Mouse (Mus musculus): ENCODE results near the gene Hsd11b1.
"Not testable (repeated sequence)": the region's sequence is repeated elsewhere in the genome, so short reads cannot be mapped to it uniquely, and the experiment has no call there.

The Hsd11b1 gene

GRCm38 (mm10) chr1:193278414-193279045, 14.7 kb upstream of the Hsd11b1 start:
- no peak for DNase-seq

- DNase-seq: no peak
Observed at GRCm38 (mm10) chr1:193274407-193275071, 10.7 kb upstream of the Hsd11b1 start.

GRCm38 (mm10) chr1:193272916-193273601, 9.2 kb upstream of the Hsd11b1 start, which contains the start of gene G0s2:
G0s2 (minus strand) TSS chr1:193273217.
- peak; percentile 66 for DNase-seq

DNA sequence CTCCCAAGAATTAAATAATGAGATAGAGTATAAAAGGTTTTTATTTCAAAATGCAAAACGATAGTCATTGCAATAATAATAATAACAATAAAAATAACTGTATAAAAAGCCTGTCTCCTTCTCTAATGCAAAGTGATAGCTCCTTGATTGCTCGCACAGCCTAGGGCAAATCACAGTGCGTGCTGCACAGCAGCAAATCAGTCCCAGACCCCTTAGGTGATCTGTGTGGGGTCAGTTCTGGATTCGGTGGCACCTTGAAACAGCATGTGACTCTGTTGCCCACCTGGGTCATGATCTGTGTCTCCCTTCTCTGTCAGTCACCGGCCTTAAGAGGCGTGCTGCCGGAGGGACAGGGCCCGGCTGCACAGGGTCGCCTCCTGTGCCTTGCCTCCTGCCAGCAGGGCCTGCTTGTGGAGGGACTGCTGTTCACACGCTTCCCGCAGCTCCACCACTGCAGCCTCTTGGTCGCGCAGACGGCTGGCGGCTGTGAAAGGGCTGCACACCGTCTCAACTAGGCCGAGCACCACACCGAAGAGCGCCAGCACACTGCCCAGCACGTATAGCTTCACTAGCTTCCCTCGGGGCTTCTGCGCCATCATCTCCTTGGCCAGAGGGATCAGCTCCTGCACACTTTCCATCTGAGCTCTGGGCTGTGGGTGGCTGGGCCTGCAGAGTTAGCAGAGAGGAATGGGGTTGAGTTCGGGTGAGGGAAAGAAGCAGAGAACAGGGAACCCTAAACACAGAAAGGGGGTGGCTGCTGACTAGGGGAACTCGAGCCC, 8.5 kb upstream of the Hsd11b1 start:
- DNase-seq: no peak

DNA sequence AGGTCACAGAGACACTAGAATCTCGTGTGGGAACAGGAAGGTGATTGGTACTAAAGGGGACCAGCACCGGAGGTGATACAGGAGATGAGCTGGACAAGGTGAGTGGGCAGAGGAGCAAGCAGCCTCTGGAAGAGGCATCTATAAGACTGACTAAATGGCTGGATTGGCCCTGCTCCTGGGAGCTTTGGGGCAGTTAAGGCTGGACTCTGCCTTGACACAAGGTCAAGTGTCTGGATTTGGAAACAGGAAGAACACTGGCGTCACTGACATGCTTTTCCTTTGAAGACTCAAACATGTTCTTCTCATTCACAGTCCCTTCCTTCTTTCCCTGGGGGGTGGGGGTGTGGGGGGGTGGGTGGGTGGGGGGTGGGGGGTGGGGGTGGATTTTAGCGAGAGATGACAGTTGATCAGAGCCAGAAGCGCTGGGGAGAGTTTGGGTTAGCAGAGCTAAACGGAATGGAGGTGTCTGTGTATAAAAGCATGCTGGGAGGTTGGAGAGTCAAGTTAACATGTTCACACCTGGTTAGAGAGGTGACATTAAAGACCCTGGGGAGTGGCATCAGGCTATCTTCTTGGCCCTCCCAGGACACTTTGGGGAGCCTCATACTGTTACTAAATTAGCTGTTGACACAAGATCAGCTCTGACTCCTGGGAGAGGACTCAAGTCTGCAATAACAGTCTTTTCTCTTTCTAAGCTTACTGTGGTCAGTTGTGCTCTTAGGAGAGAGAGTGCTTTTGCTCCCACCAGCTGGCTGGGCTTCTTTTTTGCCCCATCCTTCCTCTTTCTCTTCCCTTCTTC, 7.3 kb upstream of the Hsd11b1 start:
- DNase-seq: no peak

GRCm38 (mm10) chr1:193265734-193266133, 1.9 kb upstream of the Hsd11b1 start:
- DNase-seq: no peak

DNA sequence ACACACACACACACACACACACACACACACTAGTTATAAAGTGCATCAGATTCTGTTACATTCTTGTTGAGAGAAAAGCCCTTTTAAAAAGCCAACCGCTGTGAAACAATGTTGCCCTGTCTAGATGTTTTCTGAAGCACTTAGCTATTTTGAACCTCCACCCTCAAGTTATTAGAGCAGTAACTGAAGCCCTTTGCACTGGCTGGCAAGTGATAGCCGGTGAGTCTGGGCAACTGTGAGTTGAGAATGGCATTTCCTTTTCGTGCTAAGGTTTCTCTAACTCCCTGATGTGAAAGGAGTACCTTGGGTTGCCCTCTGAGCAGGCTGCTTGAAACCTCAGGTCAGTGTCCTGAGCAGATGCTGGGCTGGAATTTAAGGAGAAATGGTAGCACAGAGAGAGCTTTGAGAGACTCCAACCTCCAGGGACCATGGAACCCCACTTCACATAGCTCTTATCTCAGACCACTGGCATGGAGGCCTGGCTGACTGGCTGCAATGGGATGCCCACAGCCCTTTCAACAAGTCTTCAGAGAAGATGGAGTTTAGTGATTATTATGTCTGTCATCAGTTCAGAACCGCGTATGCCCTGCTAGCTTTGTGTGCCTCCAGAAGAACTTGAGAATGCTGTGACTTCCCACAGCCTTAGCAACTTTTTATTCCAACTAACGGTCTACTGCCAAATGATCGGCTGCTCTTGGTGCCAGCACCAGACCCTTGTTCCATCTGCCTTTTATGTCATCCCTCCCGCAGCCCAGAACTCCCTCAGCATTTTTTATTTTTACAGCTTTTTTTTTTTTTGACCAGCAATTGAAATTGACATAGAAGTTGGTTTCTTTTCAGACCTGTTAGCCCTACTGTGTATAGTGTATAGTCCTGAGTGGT, 608 bp downstream of the Hsd11b1 start:
- no peak for DNase-seq

DNA sequence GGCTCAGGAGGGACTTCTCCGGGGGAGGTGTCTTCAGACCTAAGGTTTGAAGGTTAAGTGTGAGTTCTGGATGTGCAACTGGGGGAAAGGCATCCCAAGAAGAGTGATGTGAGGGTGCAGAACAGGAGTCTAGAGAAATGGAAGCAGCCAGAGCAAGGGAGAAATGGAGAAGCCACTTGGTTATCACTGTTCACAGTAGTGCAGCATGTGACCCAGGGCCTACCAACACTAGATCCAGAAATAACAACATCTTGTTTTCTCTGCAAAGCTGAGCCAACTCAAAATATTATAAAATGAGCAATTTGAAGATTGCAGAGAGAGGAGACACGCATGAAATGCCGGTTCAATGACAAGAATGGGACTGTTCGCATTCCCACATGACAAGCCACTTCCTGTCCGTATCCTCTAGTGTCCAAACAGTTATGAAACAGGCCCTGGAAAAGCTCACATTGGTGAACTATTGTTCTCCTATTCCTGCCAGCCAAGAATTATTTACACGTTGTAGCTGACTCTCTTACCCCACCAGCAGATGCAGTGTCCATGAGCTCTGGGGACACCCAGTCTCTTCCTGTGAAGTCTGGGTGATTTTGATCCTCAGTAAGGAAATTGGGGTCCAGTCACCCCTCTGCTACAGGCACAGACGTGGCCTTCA, 1.9 kb downstream of the Hsd11b1 start:
- no peak for DNase-seq

DNA sequence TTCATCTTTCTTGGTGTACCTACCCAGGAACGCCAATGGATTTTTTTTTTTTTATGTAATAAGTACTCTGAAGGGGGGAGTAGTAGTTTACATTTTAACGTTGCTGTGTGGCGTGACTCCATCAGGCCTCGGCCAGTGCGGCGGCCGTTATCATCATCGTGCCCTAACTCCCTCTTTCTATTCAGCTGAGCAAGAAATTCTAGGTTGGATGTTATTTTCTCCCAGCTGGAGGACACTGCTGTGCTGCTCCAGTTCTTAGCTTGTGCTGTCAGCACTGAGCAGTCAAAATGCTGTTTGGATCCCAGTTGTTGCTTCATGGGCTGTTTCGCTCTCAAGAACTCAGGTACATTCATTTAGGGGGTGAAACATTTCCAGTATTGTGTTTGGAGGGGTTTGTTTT, 4.3 kb downstream of the Hsd11b1 start:
- no peak for DNase-seq

- DNase-seq: peak; percentile 20
Observed at GRCm38 (mm10) chr1:193256621-193257098, 7.2 kb downstream of the Hsd11b1 start.

DNA sequence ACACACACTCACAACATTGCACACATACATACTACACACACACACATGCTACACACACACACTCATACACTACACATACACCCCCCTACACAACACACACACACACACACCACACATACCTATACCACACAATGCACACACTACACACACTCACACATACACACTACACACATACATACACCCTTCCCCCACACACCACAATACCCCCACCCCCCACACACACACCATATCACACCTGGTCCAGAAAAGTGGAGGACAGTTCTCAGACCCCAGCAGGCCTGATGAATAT, 7.6 kb downstream of the Hsd11b1 start:
- no peak for DNase-seq

GRCm38 (mm10) chr1:193255488-193256288, 8.2 kb downstream of the Hsd11b1 start:
- DNase-seq: peak; percentile 67

DNA sequence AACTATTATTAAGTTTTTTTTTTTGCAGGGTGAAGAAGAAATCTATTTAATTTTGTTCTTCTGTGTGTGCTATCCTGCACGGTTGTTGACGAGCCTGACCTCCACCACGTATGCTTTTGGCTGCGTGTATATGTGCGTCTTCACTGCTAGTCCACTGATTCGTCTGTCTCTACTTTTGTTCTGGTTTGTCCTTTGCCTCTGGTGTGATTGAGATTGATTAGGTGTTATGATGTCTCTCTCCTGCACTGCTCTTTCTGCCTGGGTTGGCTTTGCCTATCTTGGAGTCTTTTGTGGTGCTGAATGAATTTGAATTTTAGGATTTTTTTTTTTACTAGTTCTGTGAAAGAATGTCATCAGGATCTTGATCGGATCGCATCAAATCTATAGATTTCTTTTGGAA, 8.8 kb downstream of the Hsd11b1 start:
- no peak for DNase-seq

GRCm38 (mm10) chr1:193253895-193254294, 10.0 kb downstream of the Hsd11b1 start:
- DNase-seq: not testable (repeated sequence)

GRCm38 (mm10) chr1:193252616-193253015, 11.3 kb downstream of the Hsd11b1 start:
- no peak for DNase-seq

GRCm38 (mm10) chr1:193251386-193251785, 12.5 kb downstream of the Hsd11b1 start:
- DNase-seq: no peak

GRCm38 (mm10) chr1:193250026-193250425, 13.8 kb downstream of the Hsd11b1 start:
- DNase-seq: peak; percentile 51

DNA sequence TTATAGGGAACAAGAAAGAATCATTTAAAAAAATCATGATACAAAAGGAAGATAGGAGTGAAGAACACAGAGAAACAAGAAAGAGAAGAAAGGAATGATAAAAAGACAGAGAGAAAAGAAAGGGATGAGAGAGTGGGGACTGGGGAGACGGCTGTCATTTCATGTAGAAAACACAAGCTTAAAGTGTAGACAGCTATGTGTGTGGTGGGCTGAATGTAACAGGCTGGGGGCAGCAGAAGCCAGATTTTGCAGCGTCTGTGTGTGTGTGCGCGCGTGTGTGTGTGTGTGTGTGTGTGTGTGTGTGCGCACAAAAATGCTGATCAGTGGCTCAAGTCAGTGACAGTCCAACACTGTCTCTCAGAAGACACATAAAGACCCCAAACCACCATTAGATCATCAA, 19.6 kb downstream of the Hsd11b1 start:
- DNase-seq: no peak

DNA sequence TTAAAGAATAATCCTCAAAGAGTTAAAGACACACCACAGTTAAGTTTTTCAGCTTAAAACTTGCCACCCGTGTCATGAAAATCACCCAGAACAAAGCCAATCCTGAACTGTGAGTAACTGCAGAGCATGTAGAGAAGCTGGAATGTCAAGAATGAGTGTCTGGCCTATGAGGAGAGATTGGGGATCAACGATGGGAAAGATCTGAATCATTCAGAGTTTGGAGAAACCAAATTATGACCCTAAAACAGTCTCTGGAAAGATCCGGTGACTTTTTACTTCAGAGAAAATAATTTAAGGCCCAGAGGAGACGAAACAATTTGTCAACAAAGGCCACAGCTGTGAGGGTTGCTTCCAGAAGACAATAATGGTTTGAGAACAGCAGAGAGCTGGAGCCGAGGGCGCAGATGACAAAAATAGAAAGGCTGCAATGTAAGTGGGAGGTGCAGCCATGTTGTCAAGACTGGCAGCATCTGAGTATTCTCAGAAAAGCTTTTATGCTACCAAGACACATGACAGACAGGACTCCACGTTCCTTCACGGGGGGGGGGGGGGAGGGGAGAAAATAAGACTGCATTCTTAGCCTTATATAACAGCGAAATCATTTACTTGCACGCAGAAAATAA, 20.2 kb downstream of the Hsd11b1 start:
- peak; percentile 34 for DNase-seq

- no peak for DNase-seq
Observed at GRCm38 (mm10) chr1:193242863-193243262, 21.0 kb downstream of the Hsd11b1 start.

Measured in right cerebral cortex, adult 18-20 months (tissue).